Mouse (Mus musculus): ENCODE data around the gene Rab10.

The Rab10 gene

DNA sequence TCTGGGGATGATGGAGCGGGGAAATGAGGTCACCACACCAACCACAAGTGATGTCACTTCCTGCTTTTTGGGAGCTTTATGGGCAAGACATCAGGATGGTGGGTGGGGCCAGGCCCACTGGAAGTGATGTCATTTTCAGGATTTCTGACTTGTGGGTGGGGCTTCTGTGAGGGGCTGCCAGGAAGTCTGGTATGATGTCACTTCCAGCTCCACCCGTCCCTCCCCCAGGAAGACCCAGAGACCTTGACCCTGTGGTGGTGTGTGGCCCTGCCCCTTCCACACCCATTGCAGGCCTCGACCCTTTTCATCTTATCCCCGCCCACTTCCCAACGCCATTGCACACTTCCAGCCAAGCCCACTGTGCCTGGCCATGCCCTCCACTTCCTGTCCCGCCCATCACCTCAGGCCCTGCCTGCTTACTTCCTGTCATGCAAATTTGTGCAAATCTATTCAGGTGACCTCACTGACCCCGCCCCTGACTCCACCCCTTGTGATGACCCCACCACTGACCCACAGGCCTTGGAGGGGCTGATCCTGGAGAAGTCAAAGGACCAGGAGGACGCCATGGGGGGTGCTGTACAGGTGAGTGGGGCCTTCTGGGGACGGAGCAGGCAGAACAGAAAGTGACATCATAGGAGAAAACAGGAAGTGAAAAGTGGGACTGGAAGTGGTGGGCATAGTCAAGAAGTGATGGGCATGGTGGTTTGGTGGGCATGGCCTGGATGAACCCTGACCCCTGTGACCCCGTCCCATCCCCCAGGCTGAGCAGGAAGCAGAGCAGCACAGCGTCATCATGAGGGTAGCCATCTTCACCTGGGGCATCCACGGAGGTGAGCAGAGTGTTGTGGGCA, 72.7 kb downstream of the Rab10 start:
- DNase-seq (ENCODE audit: low spot score in 2 of 2), result peak in 1 of 2 experiments; percentile 30

DNA sequence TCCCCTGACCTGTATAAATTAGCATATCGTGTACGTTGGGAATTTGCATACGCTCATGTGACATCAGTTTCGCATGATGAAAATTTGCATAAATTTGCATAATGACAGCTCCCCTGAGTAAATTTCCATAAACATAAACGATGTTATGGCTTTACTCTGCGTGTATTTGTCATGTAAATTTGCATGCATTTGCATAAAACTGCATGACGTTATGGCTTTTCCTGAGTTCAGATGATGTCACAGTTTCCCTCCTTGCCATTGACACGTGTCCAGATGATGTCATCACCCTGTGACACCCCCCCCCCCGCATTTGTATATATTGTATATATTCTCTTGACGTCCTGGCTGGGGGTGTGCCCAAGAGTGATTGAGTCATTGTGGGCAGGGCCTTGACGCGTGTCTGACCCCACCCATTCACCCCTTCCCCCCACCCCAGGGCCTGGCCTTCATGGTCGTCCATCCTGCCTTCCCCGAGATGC, 73.6 kb downstream of the Rab10 start:
- DNase-seq (ENCODE audit: low spot score in 2 of 2), result no peak

DNA sequence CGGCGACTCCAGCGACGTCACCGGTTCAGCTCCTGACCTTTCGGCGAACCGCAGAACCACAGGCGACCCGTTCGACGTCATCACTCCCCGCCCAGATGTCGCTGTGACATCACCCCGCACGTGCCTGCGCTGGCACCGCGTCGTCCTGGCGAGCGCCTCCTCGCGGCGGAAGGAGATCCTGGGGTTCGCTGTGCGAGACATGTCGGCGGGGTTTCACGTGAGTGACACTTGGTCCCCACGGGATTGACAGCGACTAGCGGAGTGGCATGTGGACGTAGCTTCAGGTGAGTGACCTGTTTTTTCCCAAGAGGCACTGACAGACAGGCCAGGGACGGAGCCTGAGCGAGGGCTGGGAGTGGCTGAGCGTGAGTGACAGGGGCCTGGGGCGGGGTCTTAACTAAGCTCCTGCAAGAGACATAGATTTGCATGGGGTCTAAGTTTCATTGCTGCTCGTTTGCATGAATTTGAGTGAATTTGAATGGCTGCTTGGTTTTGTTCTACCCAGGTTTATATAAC, 74.1 kb downstream of the Rab10 start:
- peak; percentile 89 to 90 for DNase-seq (ENCODE audit: low spot score in 2 of 2)

DNA sequence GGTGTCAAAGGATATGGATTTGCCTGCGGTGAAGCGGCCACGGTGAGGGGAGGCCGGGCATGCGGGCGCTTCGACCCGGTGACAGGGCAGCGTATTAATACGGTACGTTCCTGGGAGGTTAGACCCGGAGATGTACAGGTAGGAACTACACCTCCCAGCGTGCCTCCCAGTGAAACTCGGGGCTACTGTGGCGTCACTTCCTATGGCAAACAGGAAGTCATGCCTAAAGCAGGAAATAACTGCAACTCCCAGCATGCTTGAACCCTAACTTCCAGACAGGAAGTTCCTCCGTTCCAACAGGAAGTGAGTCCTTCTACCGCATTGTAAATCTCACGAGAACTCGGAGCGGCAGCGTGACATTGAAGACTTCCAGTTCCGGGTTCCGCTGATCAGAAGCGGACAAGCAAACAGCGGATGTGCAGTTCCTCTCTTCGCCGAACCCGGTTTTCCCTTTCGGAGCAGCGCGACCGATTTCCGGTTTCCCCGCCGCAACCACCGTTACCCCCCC, 74.6 kb downstream of the Rab10 start:
- peak; percentile 97 to 98 for DNase-seq (ENCODE audit: low spot score in 2 of 2)

DNA sequence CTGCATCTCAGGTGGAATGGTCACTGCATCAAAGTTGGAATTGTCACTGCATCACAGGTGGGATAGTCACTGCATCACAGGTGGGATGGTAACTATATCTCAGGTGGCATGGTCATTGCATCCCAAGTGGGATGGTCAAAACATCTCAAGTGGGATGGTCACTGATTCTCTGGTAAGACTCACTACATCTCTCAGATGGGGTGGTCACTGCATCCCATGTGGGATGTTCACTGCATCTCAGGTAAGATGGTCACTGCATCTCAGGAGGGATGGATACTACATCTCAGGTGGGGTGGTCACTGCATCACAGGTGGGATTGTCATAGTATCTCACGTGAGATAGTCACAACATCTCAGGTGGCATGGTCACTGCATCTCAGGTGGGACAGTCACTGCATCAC, 75.7 kb downstream of the Rab10 start:
- no peak for DNase-seq (ENCODE audit: low spot score in 2 of 2)

DNA sequence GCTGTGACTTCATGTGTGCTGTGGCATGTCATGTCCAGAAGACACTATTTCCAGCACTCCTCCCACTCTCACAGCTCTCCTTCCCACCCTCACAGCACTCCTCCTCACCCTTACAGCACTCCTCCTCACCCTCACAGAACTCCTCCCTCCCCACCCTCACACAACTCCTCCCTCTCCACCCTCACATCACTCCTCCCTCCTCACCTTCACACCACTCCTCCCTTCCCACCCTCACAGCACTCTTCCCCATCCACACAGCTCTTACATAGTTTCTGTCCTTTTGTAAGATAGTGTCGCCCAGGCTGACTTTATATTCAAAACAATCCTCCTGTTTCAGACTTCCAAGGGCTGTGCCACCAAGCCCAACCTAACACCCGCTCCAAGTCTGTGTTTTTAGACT, 86.4 kb downstream of the Rab10 start:
- no peak for DNase-seq (ENCODE audit: low spot score in 2 of 2)

DNA sequence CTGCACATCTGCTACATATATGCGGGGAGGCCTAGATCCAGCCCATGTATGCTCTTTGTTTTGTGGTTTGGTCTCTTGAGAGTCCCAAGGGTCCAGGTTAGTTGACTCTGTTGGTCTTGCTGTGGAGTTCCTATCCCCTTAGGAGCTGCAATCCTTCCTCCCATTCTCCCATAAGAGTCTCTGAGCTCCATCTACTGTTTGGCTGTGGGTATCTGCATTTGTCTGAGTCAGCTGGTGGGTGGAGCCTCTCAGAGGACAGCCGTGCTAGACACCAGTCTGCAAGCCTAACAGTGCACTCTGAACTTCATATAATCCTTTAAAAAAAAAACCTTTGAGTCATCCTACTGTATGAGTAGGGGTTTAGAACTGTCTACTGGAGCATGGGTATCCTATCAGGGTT, 99.6 kb downstream of the Rab10 start:
- no peak for DNase-seq (ENCODE audit: low spot score in 2 of 2)

DNA sequence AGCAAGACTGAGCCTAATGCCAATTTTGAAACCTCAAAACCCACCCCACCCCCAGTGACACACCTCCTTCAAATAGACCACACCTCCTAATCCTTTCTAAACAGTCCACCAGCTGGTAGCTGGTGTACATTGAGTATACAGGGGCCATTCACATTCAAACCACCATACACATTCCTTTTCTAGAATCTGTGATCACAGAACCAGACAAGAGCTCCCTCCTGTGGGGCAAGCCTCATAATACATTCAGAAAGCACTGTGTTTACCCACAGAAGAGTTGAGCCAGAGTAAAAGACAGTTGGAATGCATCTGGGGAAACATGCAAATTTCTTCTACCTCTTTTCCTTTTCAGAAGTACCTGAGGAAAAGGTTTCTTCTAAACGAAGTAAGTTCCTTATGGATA, 100.6 kb downstream of the Rab10 start:
- DNase-seq (ENCODE audit: low spot score in 2 of 2), result no peak
